15 mouse cellular contexts compared by ENCODE assay signal in genomic region chr4:152895076-152895475, GRCm38 (mm10).
"Had no signal": no experiment of that assay in that cellular context is flagged by ENCODE, and none has a peak within 500 bp of the region (broad histone marks: within the 10 kb centered on the region; RNA-seq: fewer than 3 reads in every experiment).

No protein-coding gene starts in this region.

- H3K9me3 ChIP-seq: limb, embryonic 13.5 days; midbrain, embryonic 13.5 days; neural tube, embryonic 13.5 days had no signal

- DNase-seq: kidney, adult 8-10 months; kidney, postnatal 36 days; left cerebral cortex, postnatal 4 days; liver, embryonic 13.5 days; lung, adult 18-20 months; retina, postnatal 1 day; right cerebral cortex, postnatal 4 days; spleen, adult 18-20 months; thymus, adult 18-20 months; thymus, postnatal 14 days had no signal

- H3K4me1 ChIP-seq: limb, embryonic 13.5 days; liver, embryonic 13.5 days had no signal

- H3K27ac ChIP-seq: kidney, postnatal 0 days; limb, embryonic 13.5 days; liver, embryonic 13.5 days; midbrain, embryonic 13.5 days; neural tube, embryonic 13.5 days had no signal

- H3K36me3 ChIP-seq: limb, embryonic 13.5 days; liver, embryonic 13.5 days; midbrain, embryonic 13.5 days; neural tube, embryonic 13.5 days had no signal

- H3K9ac ChIP-seq: limb, embryonic 13.5 days; liver, embryonic 13.5 days; midbrain, embryonic 13.5 days; neural tube, embryonic 13.5 days had no signal

- H3K4me2 ChIP-seq: limb, embryonic 13.5 days; liver, embryonic 13.5 days; midbrain, embryonic 13.5 days; neural tube, embryonic 13.5 days had no signal

- H3K4me3 ChIP-seq: limb, embryonic 13.5 days; liver, embryonic 13.5 days; midbrain, embryonic 13.5 days; neural tube, embryonic 13.5 days had no signal

- H3K27me3 ChIP-seq: liver, embryonic 13.5 days; neural tube, embryonic 13.5 days had no signal

- ATAC-seq: intestine, postnatal 0 days; midbrain, embryonic 13.5 days had no signal
